ENCODE assay signal across 21 mouse cellular contexts in the genomic region with DNA sequence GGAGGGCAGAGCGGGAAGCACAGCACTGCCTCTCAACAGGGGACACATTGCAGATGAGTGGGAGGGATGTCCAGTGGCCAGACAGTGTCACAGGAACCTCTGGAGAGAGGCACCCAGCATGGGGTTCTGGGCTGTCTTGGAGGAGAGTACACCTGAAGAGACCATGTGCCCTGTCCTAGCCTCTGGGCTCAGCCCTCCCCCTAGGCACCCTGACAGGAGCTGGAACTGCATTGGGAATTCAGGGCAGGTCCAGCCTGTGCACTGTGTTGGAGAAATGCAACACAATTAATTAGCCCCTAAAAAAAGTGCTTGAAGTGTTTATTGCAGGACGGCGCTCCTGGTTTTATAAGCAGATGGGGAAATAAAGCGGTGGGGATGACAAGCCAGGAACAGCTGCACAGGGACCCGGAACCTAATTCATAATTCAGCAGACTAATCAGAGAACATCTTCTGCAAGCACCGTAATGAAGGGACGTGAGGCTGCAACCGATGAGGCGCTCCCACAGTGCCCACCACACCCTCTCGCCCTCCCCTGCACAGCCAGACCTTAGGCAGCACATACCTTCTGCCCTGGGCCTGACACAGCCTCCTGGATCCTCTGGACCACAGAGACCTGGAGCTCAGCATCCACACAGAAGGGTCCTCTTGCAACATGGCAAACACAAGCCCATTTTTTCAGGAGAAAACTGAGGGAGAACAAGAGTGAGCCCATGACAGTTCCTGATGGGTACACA. TPM values are rescaled to one million over a fixed set of nuclear protein-coding genes. Genes with fewer than 3 reads are reported as not detected.
DNase-seq lines count a peak whose midpoint lies in the region; ATAC-seq and TF ChIP-seq lines count a peak whose summit lies in the region.
"Had no signal": no experiment of that assay in that cellular context is flagged by ENCODE, and none has a peak within 500 bp of the region (broad histone marks: within the 10 kb centered on the region; RNA-seq: fewer than 3 reads in every experiment).

No protein-coding gene starts in this region.

- H3K4me2 ChIP-seq in hindbrain, embryonic 13.5 days: no peak overlapping the region
- no peak overlapping the region for H3K4me2 ChIP-seq in midbrain, embryonic 11.5 days
- no peak overlapping the region; the same call in 1 of the 2 replicates for H3K4me2 ChIP-seq in neural tube, embryonic 15.5 days
- H3K4me2 ChIP-seq: intestine, embryonic 15.5 days; liver, embryonic 13.5 days had no signal

- H3K27ac ChIP-seq in left cerebral cortex, adult 2 months: peak overlapping the region; percentile 50; the same call in 1 of the 2 replicates
- peak overlapping the region; percentile 78 for H3K27ac ChIP-seq in hindbrain, embryonic 13.5 days
- no peak overlapping the region for H3K27ac ChIP-seq in midbrain, embryonic 11.5 days (ENCODE audit: low read depth, low read length)
- H3K27ac ChIP-seq in neural tube, embryonic 15.5 days (replicated peaks): peak overlapping the region; percentile 70
- H3K27ac ChIP-seq: intestine, embryonic 15.5 days; liver, embryonic 13.5 days had no signal

- 42% methylated on average over 10 of the region's 10 CpGs for WGBS in hindbrain, embryonic 13.5 days
- 81% methylated on average over 10 of the region's 10 CpGs for WGBS in midbrain, embryonic 11.5 days
- 28% methylated on average over 10 of the region's 10 CpGs for WGBS in neural tube, embryonic 15.5 days

- no peak for TF ChIP-seq CTCF in left cerebral cortex, adult 2 months (IDR thresholded peaks at IDR 0.05)

- H3K36me3 ChIP-seq in hindbrain, embryonic 13.5 days: no peaks in the 10 kb centered on the region
- no peaks in the 10 kb centered on the region for H3K36me3 ChIP-seq in midbrain, embryonic 11.5 days (ENCODE audit: control insufficient read depth, insufficient read depth, low read length)
- H3K36me3 ChIP-seq in neural tube, embryonic 15.5 days: no peaks in the 10 kb centered on the region
- H3K36me3 ChIP-seq: intestine, embryonic 15.5 days; liver, embryonic 13.5 days had no signal

- DNase-seq in left cerebral cortex, adult 2 months (ENCODE audit: extremely low spot score in 1 of 2, low spot score in 2 of 2): no peak
- DNase-seq in left cerebral cortex, postnatal 36 days (ENCODE audit: low spot score in 2 of 2): no peak
- DNase-seq in midbrain, embryonic 11.5 days (ENCODE audit: low spot score, missing footprints): no peak
- no peak for DNase-seq in lung, postnatal 25 days (ENCODE audit: low spot score)
- no peak for DNase-seq in thymus, postnatal 4 days
- DNase-seq: cerebellum, adult 11-12 months; heart, adult 18-20 months; kidney, postnatal 10 days; liver, embryonic 13.5 days had no signal

- H3K9ac ChIP-seq in hindbrain, embryonic 13.5 days: 0 out of 2 replicates have a peak overlapping the region, but pooled peaks have one; percentile 3
- no peak overlapping the region for H3K9ac ChIP-seq in midbrain, embryonic 11.5 days (ENCODE audit: low read length)
- no peak overlapping the region for H3K9ac ChIP-seq in neural tube, embryonic 15.5 days (replicated peaks)
- H3K9ac ChIP-seq: intestine, embryonic 15.5 days; liver, embryonic 13.5 days had no signal

- H3K4me1 ChIP-seq in hindbrain, embryonic 13.5 days (replicated peaks): peaks cover 66% of the 10 kb centered on the region
- peaks cover 6% of the 10 kb centered on the region for H3K4me1 ChIP-seq in midbrain, embryonic 11.5 days (ENCODE audit: control insufficient read depth, insufficient read depth, low read length)
- H3K4me1 ChIP-seq in neural tube, embryonic 15.5 days: peaks cover 82% of the 10 kb centered on the region
- H3K4me1 ChIP-seq: liver, embryonic 13.5 days had no signal

- H3K27me3 ChIP-seq in hindbrain, embryonic 13.5 days: no peaks in the 10 kb centered on the region
- no peaks in the 10 kb centered on the region for H3K27me3 ChIP-seq in midbrain, embryonic 11.5 days (ENCODE audit: control insufficient read depth, insufficient read depth, low read length)
- no peaks in the 10 kb centered on the region for H3K27me3 ChIP-seq in neural tube, embryonic 15.5 days (replicated peaks)
- H3K27me3 ChIP-seq: intestine, embryonic 15.5 days; liver, embryonic 13.5 days had no signal

- 0 out of 2 replicates have a peak, but pooled peaks have one; percentile 14 for ATAC-seq in hindbrain, embryonic 13.5 days (ENCODE audit: low FRiP score)
- peak; percentile 53 for ATAC-seq in midbrain, embryonic 11.5 days (ENCODE audit: low FRiP score)
- peak; percentile 42 for ATAC-seq in neural tube, embryonic 15.5 days (ENCODE audit: low FRiP score)
- ATAC-seq: intestine, embryonic 15.5 days had no signal

- H3K4me3 ChIP-seq in left cerebral cortex, adult 2 months: no peak overlapping the region
- no peak overlapping the region for H3K4me3 ChIP-seq in hindbrain, embryonic 13.5 days
- no peak overlapping the region for H3K4me3 ChIP-seq in midbrain, embryonic 11.5 days (ENCODE audit: low read depth, low read length)
- H3K4me3 ChIP-seq in neural tube, embryonic 15.5 days (replicated peaks): no peak overlapping the region
- H3K4me3 ChIP-seq: intestine, embryonic 15.5 days; liver, embryonic 13.5 days; megakaryocyte, embryonic 14.5 days had no signal

- H3K9me3 ChIP-seq in hindbrain, embryonic 13.5 days: no peaks in the 10 kb centered on the region
- no peaks in the 10 kb centered on the region for H3K9me3 ChIP-seq in midbrain, embryonic 11.5 days (ENCODE audit: control insufficient read depth, low read length)
- H3K9me3 ChIP-seq in neural tube, embryonic 15.5 days (replicated peaks): no peaks in the 10 kb centered on the region
- H3K9me3 ChIP-seq: intestine, embryonic 15.5 days; liver, embryonic 13.5 days; megakaryocyte, embryonic 14.5 days had no signal

- intact Hi-C loops in left cerebral cortex, adult 2 months (cut with DNase I): no loop called here
- intact Hi-C loops in left cerebral cortex, postnatal 36 days (cut with DNase I): no loop called here

RNA-seq across cellular contexts. Expression of gene Ccdc188, which starts 19.1 kb away (rescaled TPM):
- not detected for total RNA-seq in left cerebral cortex, adult 2 months (2021)
- under 1 TPM in 1 of 2 experiments, not detected in 1; 0.57 TPM for total RNA-seq in left cerebral cortex, postnatal 36 days (2021)
- polyA plus RNA-seq in hindbrain, embryonic 13.5 days (2015; fragmentation: Nextera tagmentation; extraction: Ambion mirVana): not detected in 2 replicates
- not detected in 2 replicates for polyA plus RNA-seq in midbrain, embryonic 11.5 days (2014; fragmentation: Nextera tagmentation; extraction: Ambion mirVana)
- not detected in 2 replicates for polyA plus RNA-seq in neural tube, embryonic 15.5 days (2015; fragmentation: Nextera tagmentation; extraction: Ambion mirVana)
- total RNA-seq: common myeloid progenitor, adult 5-6 weeks; ES-E14; gastrocnemius, adult 8-10 months; heart, adult 18-20 months; left cerebral cortex, postnatal 14 days; neutrophil, adult 5-6 weeks had no signal
- polyA plus RNA-seq: embryonic facial prominence, embryonic 14.5 days; heart, embryonic 16.5 days; intestine, embryonic 15.5 days; liver, embryonic 13.5 days; lung, embryonic 16.5 days had no signal

RNA-seq across cellular contexts. Expression of gene Zdhhc8, which starts 36.4 kb away (rescaled TPM):
- total RNA-seq in left cerebral cortex, adult 2 months (2021): 100 to 1,000 TPM; 132 to 134 TPM
- total RNA-seq in left cerebral cortex, postnatal 36 days (2021): 100 to 1,000 TPM; 145 to 154 TPM
- 11.9 and 12.2 TPM in 2 replicates for polyA plus RNA-seq in hindbrain, embryonic 13.5 days (2015; fragmentation: Nextera tagmentation; extraction: Ambion mirVana)
- 7.1 and 8.4 TPM in 2 replicates for polyA plus RNA-seq in midbrain, embryonic 11.5 days (2014; fragmentation: Nextera tagmentation; extraction: Ambion mirVana)
- 16.9 and 19.2 TPM in 2 replicates for polyA plus RNA-seq in neural tube, embryonic 15.5 days (2015; fragmentation: Nextera tagmentation; extraction: Ambion mirVana)

RNA-seq across cellular contexts. Expression of gene Trmt2a, which starts 49.9 kb away (rescaled TPM):
- total RNA-seq in left cerebral cortex, adult 2 months (2021): 10 to 100 TPM; 43.6 to 47.7 TPM
- total RNA-seq in left cerebral cortex, postnatal 36 days (2021): 10 to 100 TPM; 39.7 to 59.3 TPM
- 95.8 and 98.7 TPM in 2 replicates for polyA plus RNA-seq in hindbrain, embryonic 13.5 days (2015; fragmentation: Nextera tagmentation; extraction: Ambion mirVana)
- polyA plus RNA-seq in midbrain, embryonic 11.5 days (2014; fragmentation: Nextera tagmentation; extraction: Ambion mirVana): 90.4 and 104 TPM in 2 replicates
- polyA plus RNA-seq in neural tube, embryonic 15.5 days (2015; fragmentation: Nextera tagmentation; extraction: Ambion mirVana): 96.4 and 97.1 TPM in 2 replicates

RNA-seq across cellular contexts. Expression of gene Ranbp1, which starts 50.0 kb away (rescaled TPM):
- 10 to 100 TPM; 87.3 to 92.9 TPM for total RNA-seq in left cerebral cortex, adult 2 months (2021)
- 10 to 100 TPM; 85.8 to 89.3 TPM for total RNA-seq in left cerebral cortex, postnatal 36 days (2021)
- polyA plus RNA-seq in hindbrain, embryonic 13.5 days (2015; fragmentation: Nextera tagmentation; extraction: Ambion mirVana): 444 and 462 TPM in 2 replicates
- polyA plus RNA-seq in midbrain, embryonic 11.5 days (2014; fragmentation: Nextera tagmentation; extraction: Ambion mirVana): 1,256 and 1,339 TPM in 2 replicates
- polyA plus RNA-seq in neural tube, embryonic 15.5 days (2015; fragmentation: Nextera tagmentation; extraction: Ambion mirVana): 364 and 412 TPM in 2 replicates

RNA-seq across cellular contexts. Expression of gene Gm49776, which starts 59.6 kb away (rescaled TPM):
- total RNA-seq in left cerebral cortex, adult 2 months (2021): not detected
- not detected for total RNA-seq in left cerebral cortex, postnatal 36 days (2021)
- polyA plus RNA-seq in hindbrain, embryonic 13.5 days (2015; fragmentation: Nextera tagmentation; extraction: Ambion mirVana): 3.3 TPM in 1 of 2 replicates, not detected in the other
- 1.4 TPM in 1 of 2 replicates, not detected in the other for polyA plus RNA-seq in midbrain, embryonic 11.5 days (2014; fragmentation: Nextera tagmentation; extraction: Ambion mirVana)
- 1.4 and 5.4 TPM in 2 replicates for polyA plus RNA-seq in neural tube, embryonic 15.5 days (2015; fragmentation: Nextera tagmentation; extraction: Ambion mirVana)
- total RNA-seq: common myeloid progenitor, adult 5-6 weeks; gastrocnemius, adult 8-10 months; heart, adult 18-20 months; left cerebral cortex, postnatal 14 days; neutrophil, adult 5-6 weeks had no signal
- polyA plus RNA-seq: heart, embryonic 16.5 days had no signal
